Mouse (Mus musculus) splenic B cell, adult 2 months (primary cell): Measurements from ENCODE around the gene Lce1h.

Source experiments
- DNase-seq: peaks from one replicate; pipeline ENCODE4 v3.0.0-alpha.2; 2011; ENCODE audit warnings: low read depth, low spot score
- H3K27me3 ChIP-seq: 2 replicates; pipeline ENCODE4 v1.6.1; 2012; ENCODE audit warnings: mild to moderate bottlenecking, low read length, moderate library complexity, mixed read lengths; ENCODE audit not compliant: control insufficient read depth, poor library complexity, insufficient read depth, severe bottlenecking
- H3K36me3 ChIP-seq: 2 replicates; pipeline ENCODE4 v1.6.1; 2012; ENCODE audit warnings: mild to moderate bottlenecking, low read length, moderate library complexity, mixed read lengths; ENCODE audit not compliant: control insufficient read depth, poor library complexity, insufficient read depth, severe bottlenecking

The Lce1h gene

GRCm38 (mm10) chr3:92764965-92765364 lies at the start of gene Lce1h:
Lce1h (minus strand) TSS chr3:92765065.
- Histone ChIP-seq H3K36me3 (no peaks in the 10 kb centered on the region), H3K27me3 (no peaks in the 10 kb centered on the region)
- no peak for DNase-seq

- no peak for DNase-seq
- Histone ChIP-seq H3K27me3 (no peaks in the 10 kb centered on the region), H3K36me3 (no peaks in the 10 kb centered on the region)
Measured at GRCm38 (mm10) chr3:92807791-92808190, 42.9 kb upstream of the Lce1h start, which contains the start of gene Lce1k. Lce1k (minus strand) TSS chr3:92807891.

- Histone ChIP-seq H3K36me3 (no peaks in the 10 kb centered on the region), H3K27me3 (no peaks in the 10 kb centered on the region)
- DNase-seq: no peak
Measured at GRCm38 (mm10) chr3:92790414-92790813, 25.5 kb upstream of the Lce1h start, which contains the start of gene Lce1j. Lce1j (minus strand) TSS chr3:92790514.

- Histone ChIP-seq H3K27me3 (no peaks in the 10 kb centered on the region), H3K36me3 (no peaks in the 10 kb centered on the region)
Measured at GRCm38 (mm10) chr3:92778799-92779198, 13.9 kb upstream of the Lce1h start, which contains the start of gene Lce1i. Lce1i (minus strand) TSS chr3:92778899.

GRCm38 (mm10) chr3:92771573-92771972 lies 6.7 kb upstream of the Lce1h start:
- no peak for DNase-seq
- Histone ChIP-seq H3K36me3 (no peaks in the 10 kb centered on the region), H3K27me3 (no peaks in the 10 kb centered on the region)

More at GRCm38 (mm10) chr3:92778799-92779198, 13.9 kb upstream of the Lce1h start, which contains the start of gene Lce1i:
- DNase-seq: no peak

GRCm38 (mm10) chr3:92753197-92753596 lies 11.7 kb downstream of the Lce1h start:
- DNase-seq: no peak
- Histone ChIP-seq H3K36me3 (no peaks in the 10 kb centered on the region), H3K27me3 (no peaks in the 10 kb centered on the region)

GRCm38 (mm10) chr3:92752238-92752637 lies 12.6 kb downstream of the Lce1h start, which contains the start of gene Lce1g:
Lce1g (minus strand) TSS chr3:92752338.
- Histone ChIP-seq H3K36me3 (no peaks in the 10 kb centered on the region), H3K27me3 (no peaks in the 10 kb centered on the region)
- no peak for DNase-seq

GRCm38 (mm10) chr3:92738996-92739395 lies 25.9 kb downstream of the Lce1h start, which contains the start of gene Gm38119:
Gm38119 (minus strand) TSS chr3:92739096.
- no peak for DNase-seq
- no peaks in the 10 kb centered on the region for H3K27me3 ChIP-seq
- H3K36me3 ChIP-seq: no peaks in the 10 kb centered on the region

GRCm38 (mm10) chr3:92722631-92723030 lies 42.2 kb downstream of the Lce1h start:
- H3K36me3 ChIP-seq: no peaks in the 10 kb centered on the region
- no peaks in the 10 kb centered on the region for H3K27me3 ChIP-seq
- DNase-seq: no peak

GRCm38 (mm10) chr3:92720250-92720649 lies 44.6 kb downstream of the Lce1h start, which contains the start of gene Lce1f:
Lce1f (minus strand) TSS chr3:92720350.
- Histone ChIP-seq H3K36me3 (no peaks in the 10 kb centered on the region), H3K27me3 (no peaks in the 10 kb centered on the region)
- DNase-seq: no peak

GRCm38 (mm10) chr3:92715122-92715521 lies 49.7 kb downstream of the Lce1h start:
- no peaks in the 10 kb centered on the region for H3K36me3 ChIP-seq
- no peaks in the 10 kb centered on the region for H3K27me3 ChIP-seq
- DNase-seq: no peak
